Mouse (Mus musculus) brain, embryonic 18.5 days (tissue): ENCODE results near the gene Cyb5r4.
"Not testable (repeated sequence)": the region's sequence is repeated elsewhere in the genome, so short reads cannot be mapped to it uniquely, and the experiment has no call there.

ENCODE experiments used
- DNase-seq: peaks from one replicate; pipeline ENCODE4 v3.0.0-alpha.2; 2012; ENCODE audit warnings: low read depth, low spot score

Cyb5r4 gene

DNA sequence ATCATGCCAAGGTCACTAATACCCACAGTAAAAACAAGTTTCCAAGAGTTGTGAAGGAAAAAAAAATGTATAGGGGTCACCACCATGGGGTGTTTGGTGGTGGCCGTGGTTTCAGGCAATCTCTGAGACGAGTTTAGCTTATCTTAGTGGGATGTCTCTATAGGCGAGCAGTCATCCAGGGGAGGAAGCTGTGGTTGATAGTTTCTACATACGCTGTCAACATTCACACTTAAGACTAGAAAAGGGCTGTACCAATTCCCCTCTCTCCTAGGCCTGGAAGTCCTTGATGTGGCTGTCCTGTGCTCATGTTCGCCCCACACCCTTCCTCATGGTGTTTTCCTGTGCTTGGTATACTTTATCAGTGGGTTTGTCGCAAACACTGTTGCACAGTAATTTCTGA, 4.0 kb downstream of the Cyb5r4 start:
- DNase-seq, result no peak

DNA sequence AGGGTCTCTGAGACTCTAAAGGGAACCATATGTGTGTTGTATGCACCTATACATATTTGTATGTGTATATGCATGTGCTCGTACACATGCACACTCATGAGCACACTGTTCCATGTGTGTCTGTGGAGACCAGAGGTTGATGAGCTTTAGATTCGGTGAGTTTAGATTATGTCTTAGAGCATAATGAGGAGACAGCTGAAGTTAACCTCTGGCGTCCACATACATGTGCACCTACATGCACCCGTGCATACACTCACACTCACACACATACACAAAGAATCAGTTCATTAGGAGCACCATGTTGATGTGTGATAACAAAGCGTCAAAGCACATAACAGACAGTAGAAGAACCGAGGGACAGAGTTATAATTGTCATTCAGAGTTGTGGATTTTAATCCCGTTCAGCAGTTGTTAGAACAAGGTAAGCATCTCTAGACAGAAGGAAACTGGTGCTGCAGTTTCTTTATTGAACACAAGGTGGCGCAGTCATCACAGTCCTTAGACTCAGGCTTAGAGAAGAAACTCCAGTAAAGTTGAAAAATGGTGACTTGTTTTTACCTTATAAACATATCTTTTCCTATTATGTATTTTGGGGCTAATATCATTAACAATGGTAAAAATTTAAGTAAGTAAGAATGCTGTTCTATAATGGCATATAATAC, 5.7 kb downstream of the Cyb5r4 start:
- no peak for DNase-seq

DNA sequence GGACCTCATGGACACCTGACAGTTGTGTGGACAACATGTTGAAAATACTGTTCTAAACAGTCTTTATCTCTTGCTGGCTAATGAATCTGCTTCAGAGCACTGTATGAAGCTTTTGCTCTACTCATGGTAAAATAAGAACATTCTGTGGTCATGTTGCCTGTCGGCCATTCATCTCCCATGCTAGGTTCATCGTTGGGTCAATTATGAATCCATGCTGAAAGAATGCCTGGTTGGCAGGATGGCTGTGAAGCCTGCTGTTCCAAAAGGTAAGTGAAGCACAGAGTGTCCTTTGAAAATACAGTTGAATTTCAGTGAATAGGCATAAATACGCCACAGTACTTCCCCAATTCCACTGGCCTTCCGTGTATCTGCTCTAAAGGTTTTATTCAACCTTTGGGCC, 10.4 kb downstream of the Cyb5r4 start:
- no peak for DNase-seq

DNA sequence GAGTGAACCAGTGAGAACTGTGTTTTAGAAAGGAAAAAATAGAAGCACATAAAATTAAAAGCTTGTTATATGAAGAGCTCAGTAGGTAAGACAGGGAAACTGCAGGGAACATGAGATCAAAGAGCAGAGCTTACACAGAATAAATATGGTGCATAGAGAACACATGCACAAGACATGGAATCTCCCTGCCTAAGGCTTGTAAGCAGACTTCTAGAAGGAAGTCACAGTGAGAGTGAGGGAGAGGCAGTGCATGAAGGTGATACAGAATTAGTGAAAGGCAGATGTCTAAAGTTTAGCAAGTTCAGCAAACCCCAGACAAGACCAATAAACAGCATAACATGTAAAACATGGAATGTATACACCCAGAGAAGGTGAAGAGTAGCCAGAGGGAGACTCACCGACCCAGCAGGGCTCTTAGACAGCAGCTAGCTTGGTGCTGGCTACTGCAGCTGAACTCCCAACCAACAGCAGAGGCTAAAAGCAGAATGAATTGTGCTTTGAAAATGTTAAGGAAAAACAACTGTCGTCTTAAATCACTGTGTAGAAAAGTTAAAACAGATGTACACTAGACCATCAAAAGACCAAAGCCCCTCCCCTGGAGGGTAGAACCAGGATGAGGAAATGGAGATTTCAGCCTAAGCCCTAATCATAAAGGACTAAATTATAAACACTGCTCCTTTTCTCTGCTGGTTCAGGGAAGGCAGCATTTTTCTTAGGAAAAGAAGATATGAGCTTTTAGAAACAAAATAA, 13.2 kb downstream of the Cyb5r4 start:
- no peak for DNase-seq

DNA sequence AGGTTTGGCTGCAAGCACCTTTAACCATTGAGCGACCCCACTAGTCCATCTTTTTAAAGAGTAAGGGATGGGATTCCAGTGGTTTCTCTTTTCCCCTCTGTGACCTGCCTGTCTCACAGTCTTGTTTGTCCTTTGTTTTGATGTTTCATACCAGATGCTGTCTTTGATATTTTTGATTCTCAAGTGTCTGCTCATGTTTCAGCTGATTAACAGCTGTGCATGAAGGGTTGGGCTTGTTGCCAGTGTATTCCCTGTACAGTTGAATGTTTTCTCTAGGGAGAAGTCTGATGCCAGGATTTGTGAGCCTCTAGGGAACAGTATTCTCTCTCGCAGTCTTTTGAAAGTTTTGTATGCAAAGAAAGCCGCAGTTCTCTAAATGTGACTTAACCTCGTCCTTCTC, 27.6 kb downstream of the Cyb5r4 start:
- DNase-seq, result no peak

DNA sequence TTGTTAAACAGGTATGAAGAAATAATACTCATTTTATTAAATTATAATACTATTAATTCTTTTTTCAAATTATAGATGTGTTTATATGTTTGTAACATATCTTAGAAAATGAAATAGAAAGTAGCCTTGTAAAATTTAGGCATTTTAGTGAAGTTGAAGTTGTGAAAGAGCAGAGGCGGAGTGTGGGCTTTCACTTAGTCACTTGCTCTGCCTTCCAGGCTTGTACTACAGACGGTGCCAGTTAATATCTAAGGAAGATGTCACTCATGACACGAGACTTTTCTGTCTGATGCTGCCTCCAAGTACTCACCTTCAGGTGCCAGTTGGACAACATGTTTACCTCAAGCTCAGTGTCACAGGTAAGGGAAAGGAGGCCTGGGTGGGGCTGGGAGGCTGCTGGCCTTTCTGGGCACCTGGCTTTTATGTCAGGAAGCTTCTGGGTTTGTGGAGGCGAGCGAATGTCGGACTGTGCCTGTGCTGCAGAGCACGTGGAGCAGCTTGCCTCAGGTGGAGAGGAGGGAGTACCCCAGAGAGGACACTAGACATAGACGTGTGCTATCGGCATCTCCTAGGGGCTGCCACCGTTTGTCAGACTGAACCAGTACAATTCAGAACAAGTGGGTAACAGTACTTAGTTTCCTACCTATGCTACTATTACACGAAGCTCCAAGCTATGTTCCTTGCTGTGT, 33.9 kb downstream of the Cyb5r4 start:
- DNase-seq, result no peak

DNA sequence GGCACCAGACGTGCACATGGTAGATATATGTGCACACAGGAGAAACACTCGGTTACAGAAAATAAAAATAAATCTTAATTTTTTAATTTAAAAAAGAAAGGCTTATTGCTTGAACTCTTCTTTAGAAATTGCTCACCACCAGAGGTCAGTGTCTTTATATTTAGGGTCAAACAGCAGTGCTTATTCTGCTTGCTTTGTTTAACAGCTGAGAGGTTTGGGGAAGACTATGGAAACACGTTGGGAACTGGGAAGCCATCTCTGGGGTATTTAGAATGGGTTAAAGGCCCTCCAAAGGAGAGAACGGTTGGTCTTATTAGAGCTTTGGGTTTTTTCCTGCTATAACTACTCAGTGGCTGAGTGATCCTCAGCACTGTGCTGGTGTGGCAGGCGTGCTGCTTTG, 40.5 kb downstream of the Cyb5r4 start:
- no peak for DNase-seq

DNA sequence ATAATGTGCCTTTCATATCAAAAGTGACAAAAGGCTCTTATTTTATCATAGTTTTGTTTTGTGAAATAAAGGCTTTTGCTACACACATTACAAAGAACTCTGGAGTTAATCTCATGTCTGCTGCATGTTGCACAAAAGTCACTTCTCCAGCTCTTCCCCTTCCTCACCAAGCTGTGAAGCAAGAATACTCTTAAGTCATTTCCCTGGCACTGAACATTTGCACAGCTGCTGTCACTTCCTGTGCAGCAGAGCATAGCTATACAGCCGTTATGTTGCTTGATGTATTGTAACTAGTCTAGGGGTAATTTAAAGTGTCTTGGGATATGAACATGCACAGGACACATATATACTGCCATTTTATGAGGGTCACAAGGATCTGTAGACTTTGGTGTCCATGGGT, 46.3 kb downstream of the Cyb5r4 start:
- DNase-seq, result no peak

DNA sequence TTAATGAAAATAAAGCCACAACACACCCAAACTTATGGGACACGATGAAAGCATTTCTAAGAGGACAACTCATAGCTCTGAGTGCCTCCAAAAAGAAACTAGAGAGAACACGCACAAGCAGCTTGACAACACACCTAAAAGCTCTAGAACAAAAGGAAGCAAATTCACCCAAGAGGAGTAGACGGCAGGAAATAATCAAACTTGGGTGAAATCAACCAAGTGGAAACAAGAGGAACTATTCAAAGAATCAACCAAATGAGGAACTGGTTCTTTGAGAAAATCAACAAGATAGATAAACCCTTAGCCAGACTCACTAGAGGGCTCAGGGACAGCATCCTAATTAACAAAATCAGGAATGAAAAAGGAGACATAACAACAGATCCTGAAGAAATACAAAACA, 49.8 kb downstream of the Cyb5r4 start:
- not testable (repeated sequence) for DNase-seq

DNA sequence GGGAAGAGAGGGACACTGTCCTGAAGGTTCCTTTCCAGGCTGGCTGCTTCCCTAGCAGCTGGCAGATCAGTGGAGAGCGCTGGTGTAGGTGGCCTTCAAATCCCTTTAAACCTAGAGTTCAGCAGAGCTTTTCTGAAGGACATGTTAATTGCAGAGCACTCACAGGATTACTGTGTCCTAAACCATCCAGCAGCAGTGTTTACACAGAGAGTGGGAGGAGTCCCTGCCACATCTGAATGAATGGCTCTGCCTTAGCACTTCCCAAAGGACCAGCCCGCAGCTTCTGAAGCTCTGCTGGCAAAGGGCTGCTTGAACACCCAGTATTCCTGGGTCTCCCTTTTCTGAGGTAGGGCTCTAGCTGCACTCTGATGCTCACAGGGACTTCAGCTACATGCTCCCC, 56.1 kb downstream of the Cyb5r4 start:
- DNase-seq, result no peak

DNA sequence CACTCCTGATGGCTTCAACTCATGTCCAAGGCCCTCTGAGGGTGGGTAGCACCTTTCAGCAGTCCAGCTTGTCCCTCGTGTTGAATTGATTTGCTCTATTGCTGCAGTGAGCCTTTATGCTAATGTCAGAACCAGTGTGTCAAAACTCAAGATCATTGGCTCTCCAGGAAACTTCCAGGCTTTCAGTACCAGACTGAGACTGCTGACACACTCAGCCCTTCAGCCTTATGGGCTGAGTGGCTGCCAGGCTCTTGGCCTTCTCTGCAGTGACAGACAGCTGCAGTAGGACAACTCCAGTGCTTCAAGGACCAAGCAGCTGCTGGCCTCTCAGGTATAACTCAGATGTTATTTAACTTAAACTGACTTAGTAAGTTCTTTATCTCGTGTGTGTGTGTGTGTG, 57.7 kb downstream of the Cyb5r4 start:
- no peak for DNase-seq

DNA sequence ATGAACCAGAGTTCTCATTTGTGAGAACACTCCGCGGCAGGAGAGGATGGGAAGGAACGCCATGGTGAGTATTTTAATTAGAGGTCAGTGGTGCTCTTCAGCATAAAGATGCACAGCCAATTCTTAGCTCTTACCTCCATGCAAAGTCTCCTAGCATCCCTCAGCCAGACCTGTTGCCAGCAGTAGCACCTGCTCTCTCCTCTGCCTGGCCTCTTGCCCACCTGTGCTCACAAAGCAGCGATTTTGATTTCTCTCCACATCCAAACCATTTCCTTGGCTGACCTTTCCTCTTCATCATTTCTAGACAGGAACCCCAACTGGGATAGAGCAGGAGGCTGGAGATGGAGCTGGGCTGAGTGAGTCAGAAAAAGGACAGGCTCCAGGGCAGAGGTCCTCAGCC, 65.2 kb downstream of the Cyb5r4 start:
- DNase-seq, result no peak

DNA sequence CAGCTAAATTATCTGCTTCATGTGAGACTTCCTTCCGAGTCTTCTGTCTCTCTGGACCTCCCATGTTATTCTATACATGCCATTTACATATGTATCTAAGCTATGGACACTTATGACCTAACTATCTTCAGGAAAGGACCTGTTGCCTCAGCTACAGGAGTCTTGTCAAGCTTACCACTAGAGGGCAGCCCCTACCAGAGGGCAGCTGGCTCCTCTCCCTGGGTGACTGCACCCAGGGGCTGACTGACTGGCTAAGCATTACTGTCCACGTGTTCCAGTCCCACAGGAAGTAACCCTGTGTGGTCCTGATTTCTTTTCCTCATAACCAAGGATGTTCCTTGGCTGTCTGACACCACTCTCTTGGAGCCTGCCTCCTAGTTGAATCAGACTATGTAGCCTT, 76.2 kb downstream of the Cyb5r4 start:
- DNase-seq, result no peak

DNA sequence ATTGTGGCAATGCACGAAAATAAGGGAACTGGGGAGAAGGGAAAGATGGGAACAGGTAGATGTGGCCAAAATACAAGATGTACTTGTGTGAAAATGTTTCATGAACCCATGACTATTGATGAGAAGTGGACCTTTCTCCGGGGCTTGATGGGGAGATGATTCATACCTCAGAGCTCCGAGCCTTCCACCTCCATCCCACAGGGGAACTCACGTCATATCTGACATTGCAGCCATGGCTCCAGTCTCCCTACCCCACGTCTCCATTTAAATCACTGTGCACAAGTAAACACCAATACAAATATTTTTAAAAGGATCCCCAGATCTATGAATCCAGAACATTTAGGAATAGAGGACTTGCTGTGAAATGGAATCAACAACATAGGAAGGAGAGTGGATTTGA, 93.2 kb downstream of the Cyb5r4 start:
- DNase-seq, result no peak

DNA sequence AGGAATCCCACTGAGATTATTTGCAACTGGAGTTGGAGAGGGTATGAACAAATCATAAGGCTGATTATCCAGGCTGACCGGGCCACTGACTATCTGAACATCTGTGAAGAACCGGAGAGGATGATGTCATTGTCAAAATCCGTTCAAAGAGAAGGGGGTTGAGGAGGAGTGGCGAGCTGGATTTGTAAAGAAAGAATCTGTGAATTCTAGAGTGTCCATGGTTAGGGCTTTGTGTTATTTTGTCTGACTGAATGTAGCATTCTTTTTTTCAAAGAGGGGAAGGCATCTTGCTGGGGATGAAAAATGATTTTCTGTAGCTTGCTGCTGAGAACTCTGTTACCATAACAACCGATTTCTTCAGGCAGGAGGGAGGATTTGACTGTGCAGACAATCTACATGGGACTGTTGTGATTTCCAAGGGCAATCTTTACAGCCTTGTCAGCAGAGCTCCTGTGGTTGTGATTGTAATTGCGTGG, 93.7 kb downstream of the Cyb5r4 start:
- peak; percentile 64 for DNase-seq

DNA sequence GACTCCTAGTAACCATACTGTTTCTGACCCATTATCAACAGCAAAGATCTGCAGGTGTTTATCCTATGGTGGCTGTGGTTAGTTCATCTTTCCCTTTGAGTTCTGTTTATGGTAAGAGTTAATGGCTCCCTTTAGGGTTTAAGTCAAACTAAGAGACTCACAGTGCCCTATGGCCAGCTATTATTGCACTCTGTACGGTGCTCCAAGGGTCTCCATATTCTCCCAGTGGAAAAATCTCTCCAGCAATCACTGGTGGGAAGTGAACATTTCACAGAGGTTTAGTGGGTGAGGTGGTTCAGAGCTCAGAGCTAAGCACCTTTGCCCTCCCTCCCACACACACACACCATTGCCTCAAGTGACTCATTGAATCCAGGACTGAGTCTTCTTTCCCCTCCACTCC, 94.2 kb downstream of the Cyb5r4 start:
- DNase-seq, result no peak

DNA sequence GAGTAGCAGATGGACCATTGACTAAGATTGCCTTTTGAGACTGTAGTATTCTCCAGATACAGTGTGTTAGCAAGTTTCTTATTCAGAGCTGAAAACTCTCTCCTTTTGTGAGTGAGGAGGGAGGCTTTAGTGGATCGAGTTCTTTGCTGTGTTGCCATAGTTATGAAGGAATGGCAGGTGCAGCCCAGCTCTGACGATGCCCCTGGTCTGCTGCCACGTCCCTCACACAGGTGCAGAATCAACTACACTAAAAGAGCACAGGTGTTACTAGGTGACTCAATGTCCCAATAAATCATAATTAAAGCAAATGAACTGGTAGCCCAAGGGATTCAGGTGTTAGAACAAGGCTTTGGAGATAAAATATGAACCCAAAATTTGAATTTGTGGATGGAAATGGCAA, 97.2 kb downstream of the Cyb5r4 start:
- DNase-seq, result no peak

DNA sequence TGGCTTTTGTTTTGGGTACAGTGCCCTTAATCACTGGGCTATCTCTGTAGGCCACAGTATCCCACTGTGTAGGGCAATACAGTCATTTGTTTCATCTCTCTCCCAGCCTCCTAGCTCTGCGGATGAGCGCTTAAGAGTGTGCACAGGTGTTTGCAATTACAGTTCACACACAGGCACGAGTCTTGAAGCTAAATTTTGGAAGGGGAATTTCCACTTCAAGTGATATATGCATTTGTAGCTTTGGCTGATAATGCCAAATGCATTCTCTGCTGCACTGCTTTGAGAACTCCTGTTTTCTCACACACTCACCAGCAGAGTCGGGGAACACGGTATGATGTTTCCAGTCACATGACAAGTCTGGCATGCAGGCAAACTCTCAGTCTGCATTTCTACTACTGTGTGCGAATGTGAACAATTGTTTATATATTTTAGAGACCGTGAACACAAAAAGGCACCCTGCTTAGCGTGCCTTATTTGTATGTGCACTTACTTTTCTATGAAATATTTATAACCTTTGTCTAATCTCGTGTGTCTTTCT, 100.2 kb downstream of the Cyb5r4 start:
- no peak for DNase-seq

DNA sequence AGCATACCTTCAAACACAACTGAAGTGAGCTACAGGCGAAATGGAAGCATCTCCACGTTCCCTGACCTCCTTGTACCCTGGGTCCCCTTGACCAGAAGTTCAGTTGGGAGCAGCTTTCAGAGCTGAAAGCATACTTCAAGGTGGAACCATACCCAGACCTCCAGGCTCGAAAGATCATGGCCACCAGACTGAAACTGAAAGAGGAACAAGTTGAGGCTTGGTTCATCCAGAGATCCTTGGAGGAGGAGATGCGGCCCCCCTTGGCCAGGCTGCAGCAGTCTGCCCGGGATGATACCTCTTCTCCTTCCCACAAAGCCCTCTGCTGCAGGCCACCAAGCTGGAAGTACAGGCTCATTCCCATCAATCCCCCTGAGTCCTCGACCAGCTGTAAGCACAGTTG, 105.2 kb downstream of the Cyb5r4 start:
- not testable (repeated sequence) for DNase-seq
